Mouse (Mus musculus) spleen, adult 2 months (tissue): ENCODE measurements around the gene Rasal2.

Source experiments
- CTCF ChIP-seq: fragments of 200-500 bp; IDR thresholded peaks from 2 replicates; pipeline ENCODE4 v1.5.1; 2011; ENCODE audit warnings: mild to moderate bottlenecking, inconsistent platforms; ENCODE audit not compliant: insufficient read depth, insufficient read length, insufficient replicate concordance; ENCODE audit errors: extremely low read depth
- POLR2A ChIP-seq: fragments of 200-500 bp; IDR thresholded peaks from 2 replicates; pipeline ENCODE4 v1.6.1; 2011; ENCODE audit warnings: low read depth, low read length, inconsistent platforms

DNA sequence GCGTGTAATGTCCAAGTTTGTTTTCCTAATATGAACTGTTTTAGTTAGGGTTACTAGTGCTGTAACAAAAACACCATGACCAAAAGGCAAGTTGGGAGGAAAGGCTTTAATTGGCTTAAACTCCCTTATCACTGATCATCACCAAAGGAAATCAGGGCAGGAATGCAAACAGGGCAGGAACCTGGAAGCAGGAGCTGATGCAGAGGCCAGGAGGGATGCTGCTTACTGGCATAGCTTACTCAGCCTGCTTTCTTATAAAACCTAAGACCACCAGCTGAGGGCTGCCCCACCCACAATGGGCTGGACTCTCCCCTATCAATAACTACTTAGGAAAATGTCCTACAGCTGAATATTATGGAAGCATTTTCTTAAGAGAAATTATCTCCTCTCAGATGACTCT, 65.7 kb downstream of the Rasal2 start:
- TF ChIP-seq CTCF (no peak), POLR2A (no peak)
